Mouse (Mus musculus): ENCODE results near the gene Bscl2. TPM values are rescaled to one million over a fixed set of nuclear protein-coding genes. Genes with fewer than 3 reads are reported as not detected.

Bscl2 gene
- polyA plus RNA-seq, 1 experiment = 136 TPM

GRCm38 (mm10) chr19:8875031-8875430 is 37.8 kb downstream of the Bscl2 start:
- H3K27ac ChIP-seq (ENCODE audit: control insufficient read depth, insufficient read depth, low read length) = no peak overlapping the region
- no peak for TF ChIP-seq CTCF (IDR thresholded peaks at IDR 0.05; ENCODE audit: borderline replicate concordance, control insufficient read depth, extremely low read depth, insufficient read depth, low read length, poor library complexity)
- TF ChIP-seq POLR2A (IDR thresholded peaks at IDR 0.05; ENCODE audit: control insufficient read depth, extremely low read depth, insufficient read depth, low read length, poor library complexity) = no peak
- H3K27me3 ChIP-seq (ENCODE audit: control insufficient read depth, insufficient read depth, low read length) = no peaks in the 10 kb centered on the region
- no peak overlapping the region for H3K4me3 ChIP-seq (ENCODE audit: control insufficient read depth, insufficient read depth, low read length)
- no peak for DNase-seq
- H3K4me1 ChIP-seq (replicated peaks; ENCODE audit: control insufficient read depth, insufficient read depth, low read length) = peaks cover 10% of the 10 kb centered on the region
- peaks cover 18% of the 10 kb centered on the region for H3K36me3 ChIP-seq (ENCODE audit: control insufficient read depth, insufficient read depth, low read length)
- WGBS = 98% methylated on average over 7 of the region's 7 CpGs

GRCm38 (mm10) chr19:8880311-8881033 is 43.2 kb downstream of the Bscl2 start, which contains the start of gene Uqcc3:
TSS of gene Uqcc3 (minus strand) at chr19:8880923.
- WGBS = under 1% methylated on average over 42 of the region's 42 CpGs
- no peaks in the 10 kb centered on the region for H3K36me3 ChIP-seq (ENCODE audit: control insufficient read depth, insufficient read depth, low read length)
- TF ChIP-seq POLR2A (IDR thresholded peaks at IDR 0.05; ENCODE audit: control insufficient read depth, extremely low read depth, insufficient read depth, low read length, poor library complexity) (peak; percentile 93), CTCF (IDR thresholded peaks at IDR 0.05; ENCODE audit: borderline replicate concordance, control insufficient read depth, extremely low read depth, insufficient read depth, low read length, poor library complexity) (no peak)
- H3K4me3 ChIP-seq (ENCODE audit: control insufficient read depth, insufficient read depth, low read length) = peak within 1 kb of the TSS; percentile 95
- peak within 1 kb of the TSS; percentile 66 for H3K27ac ChIP-seq (ENCODE audit: control insufficient read depth, insufficient read depth, low read length)
- DNase-seq = peak; percentile 93
- H3K4me1 ChIP-seq (replicated peaks; ENCODE audit: control insufficient read depth, insufficient read depth, low read length) = peaks cover 5% of the 10 kb centered on the region
- H3K27me3 ChIP-seq (ENCODE audit: control insufficient read depth, insufficient read depth, low read length) = no peaks in the 10 kb centered on the region

GRCm38 (mm10) chr19:8881034-8881392 is 43.7 kb downstream of the Bscl2 start:
- no peaks in the 10 kb centered on the region for H3K27me3 ChIP-seq (ENCODE audit: control insufficient read depth, insufficient read depth, low read length)
- no peaks in the 10 kb centered on the region for H3K36me3 ChIP-seq (ENCODE audit: control insufficient read depth, insufficient read depth, low read length)
- TF ChIP-seq POLR2A (IDR thresholded peaks at IDR 0.05; ENCODE audit: control insufficient read depth, extremely low read depth, insufficient read depth, low read length, poor library complexity) (no peak), CTCF (IDR thresholded peaks at IDR 0.05; ENCODE audit: borderline replicate concordance, control insufficient read depth, extremely low read depth, insufficient read depth, low read length, poor library complexity) (no peak)
- H3K4me3 ChIP-seq (ENCODE audit: control insufficient read depth, insufficient read depth, low read length) = no peak overlapping the region
- no peak for DNase-seq
- no peak overlapping the region for H3K27ac ChIP-seq (ENCODE audit: control insufficient read depth, insufficient read depth, low read length)
- WGBS = 2% methylated on average over 3 of the region's 3 CpGs
- peaks cover 5% of the 10 kb centered on the region for H3K4me1 ChIP-seq (replicated peaks; ENCODE audit: control insufficient read depth, insufficient read depth, low read length)

GRCm38 (mm10) chr19:8883616-8884015 is 46.3 kb downstream of the Bscl2 start, which contains the start of the genes Lbhd1 and Gm49403:
TSS of gene Lbhd1 (plus strand) at chr19:8883732.
TSS of gene Gm49403 (plus strand) at chr19:8883930.
- WGBS = 78% methylated on average over 3 of the region's 3 CpGs
- no peak for DNase-seq
- Histone ChIP-seq H3K4me3 (ENCODE audit: control insufficient read depth, insufficient read depth, low read length) (no peak within 1 kb of the TSS), H3K27ac (ENCODE audit: control insufficient read depth, insufficient read depth, low read length) (no peak within 1 kb of the TSS), H3K4me1 (replicated peaks; ENCODE audit: control insufficient read depth, insufficient read depth, low read length) (peaks cover 10% of the 10 kb centered on the region), H3K36me3 (ENCODE audit: control insufficient read depth, insufficient read depth, low read length) (no peaks in the 10 kb centered on the region), H3K27me3 (ENCODE audit: control insufficient read depth, insufficient read depth, low read length) (no peaks in the 10 kb centered on the region)
- TF ChIP-seq POLR2A (IDR thresholded peaks at IDR 0.05; ENCODE audit: control insufficient read depth, extremely low read depth, insufficient read depth, low read length, poor library complexity) (no peak), CTCF (IDR thresholded peaks at IDR 0.05; ENCODE audit: borderline replicate concordance, control insufficient read depth, extremely low read depth, insufficient read depth, low read length, poor library complexity) (no peak)

GRCm38 (mm10) chr19:8886916-8887584 is 49.8 kb downstream of the Bscl2 start:
- H3K27ac ChIP-seq (ENCODE audit: control insufficient read depth, insufficient read depth, low read length) = no peak overlapping the region
- TF ChIP-seq POLR2A (IDR thresholded peaks at IDR 0.05; ENCODE audit: control insufficient read depth, extremely low read depth, insufficient read depth, low read length, poor library complexity) = no peak
- TF ChIP-seq CTCF (IDR thresholded peaks at IDR 0.05; ENCODE audit: borderline replicate concordance, control insufficient read depth, extremely low read depth, insufficient read depth, low read length, poor library complexity) = no peak
- H3K27me3 ChIP-seq (ENCODE audit: control insufficient read depth, insufficient read depth, low read length) = no peaks in the 10 kb centered on the region
- peaks cover 8% of the 10 kb centered on the region for H3K4me1 ChIP-seq (replicated peaks; ENCODE audit: control insufficient read depth, insufficient read depth, low read length)
- peaks cover 6% of the 10 kb centered on the region for H3K36me3 ChIP-seq (ENCODE audit: control insufficient read depth, insufficient read depth, low read length)
- no peak overlapping the region for H3K4me3 ChIP-seq (ENCODE audit: control insufficient read depth, insufficient read depth, low read length)
- 88% methylated on average over 1 of the region's 1 CpGs for WGBS
- DNase-seq = no peak

- Histone ChIP-seq H3K27ac (ENCODE audit: control insufficient read depth, insufficient read depth, low read length) (no peak overlapping the region), H3K4me1 (replicated peaks; ENCODE audit: control insufficient read depth, insufficient read depth, low read length) (peaks cover 8% of the 10 kb centered on the region)
- WGBS = 29% methylated on average over 19 of the region's 19 CpGs
These were observed 50.6 kb downstream of the Bscl2 start for GRCm38 (mm10) chr19:8887585-8888463.

More at GRCm38 (mm10) chr19:8887585-8888463, 50.6 kb downstream of the Bscl2 start:
- H3K27me3 ChIP-seq (ENCODE audit: control insufficient read depth, insufficient read depth, low read length) = no peaks in the 10 kb centered on the region
- no peak for DNase-seq
- H3K36me3 ChIP-seq (ENCODE audit: control insufficient read depth, insufficient read depth, low read length) = peaks cover 6% of the 10 kb centered on the region
- H3K4me3 ChIP-seq (ENCODE audit: control insufficient read depth, insufficient read depth, low read length) = peak overlapping the region; percentile 81
- TF ChIP-seq CTCF (IDR thresholded peaks at IDR 0.05; ENCODE audit: borderline replicate concordance, control insufficient read depth, extremely low read depth, insufficient read depth, low read length, poor library complexity) = no peak
- TF ChIP-seq POLR2A (IDR thresholded peaks at IDR 0.05; ENCODE audit: control insufficient read depth, extremely low read depth, insufficient read depth, low read length, poor library complexity) = no peak

Data from thymus, adult 2 months (tissue).